Mouse (Mus musculus): Measurements from ENCODE around the gene Gm6710. TPM values are rescaled to one million over a fixed set of nuclear protein-coding genes. Genes with fewer than 3 reads are reported as not detected.
"Not testable (repeated sequence)": the region's sequence is repeated elsewhere in the genome, so short reads cannot be mapped to it uniquely, and the experiment has no call there.

The Gm6710 gene
- 10 to 100 TPM; 18.1 to 19.5 TPM for total RNA-seq (2021)

DNA sequence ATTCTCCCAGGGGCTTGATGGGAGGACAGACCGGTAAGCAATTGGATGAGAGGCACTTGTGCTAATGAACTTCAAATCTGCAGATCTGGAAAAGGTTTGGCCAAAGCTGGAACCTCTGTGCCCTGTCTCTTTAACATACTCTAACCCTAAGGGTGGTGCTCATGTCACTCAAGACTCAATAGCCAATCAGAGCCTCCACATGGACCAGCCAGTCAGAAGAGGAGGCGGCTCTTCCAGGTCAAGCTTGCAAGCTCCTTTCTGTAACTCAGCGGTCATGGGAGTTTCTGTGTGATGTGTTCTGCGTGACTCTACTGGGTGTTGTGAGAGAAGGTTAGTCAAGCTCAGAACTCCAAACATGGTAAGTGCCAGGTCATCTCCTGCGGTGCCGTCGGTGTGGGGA is at the start of gene Gm6710:
Gene Gm6710, plus strand, starts transcription at position 196 of the 400 bp plus-strand sequence.
- DNase-seq (ENCODE audit: low spot score); intact Hi-C loops (cut with DNase I): not testable (repeated sequence)

Other genes starting within 250 kb of the Gm6710 start
- gene Gm11007, start 225.2 kb upstream of the Gm6710 start, total RNA-seq (2021): not detected
- 10 to 100 TPM; 29.0 to 47.6 TPM for gene Zfp969, start 165.6 kb upstream of the Gm6710 start, total RNA-seq (2021)
- not detected for gene Gm2007, start 127.7 kb upstream of the Gm6710 start, total RNA-seq (2021)
- gene Gm14288, start 68.1 kb upstream of the Gm6710 start, total RNA-seq (2021): 10 to 100 TPM in 1 of 2 experiments, 1 to 10 TPM in 1; 9.1 to 22.2 TPM
- gene Zfp966, start 61.9 kb downstream of the Gm6710 start, total RNA-seq (2021): 10 to 100 TPM; 13.2 to 14.2 TPM
- gene Gm2026, start 96.1 kb downstream of the Gm6710 start, total RNA-seq (2021): 10 to 100 TPM; 20.7 to 22.1 TPM

Data from heart, postnatal 25 days (tissue).